Mouse (Mus musculus): ENCODE measurements around the gene Dctn2.
A peak's percentile ranks its signal among the peaks of the same experiment; 100 is the strongest.

The Dctn2 gene

GRCm38 (mm10) chr10:127266112-127267091, at the start of gene Dctn2:
Gene Dctn2 (plus strand): TSS chr10:127266368.
- peak; percentile 93 for DNase-seq (ENCODE audit: low read depth)

- DNase-seq (ENCODE audit: low read depth): no peak
These were observed 49.7 kb upstream of the Dctn2 start for GRCm38 (mm10) chr10:127216456-127216855.

- no peak for DNase-seq (ENCODE audit: low read depth)
These were observed 49.0 kb upstream of the Dctn2 start for GRCm38 (mm10) chr10:127217177-127217576.

DNA sequence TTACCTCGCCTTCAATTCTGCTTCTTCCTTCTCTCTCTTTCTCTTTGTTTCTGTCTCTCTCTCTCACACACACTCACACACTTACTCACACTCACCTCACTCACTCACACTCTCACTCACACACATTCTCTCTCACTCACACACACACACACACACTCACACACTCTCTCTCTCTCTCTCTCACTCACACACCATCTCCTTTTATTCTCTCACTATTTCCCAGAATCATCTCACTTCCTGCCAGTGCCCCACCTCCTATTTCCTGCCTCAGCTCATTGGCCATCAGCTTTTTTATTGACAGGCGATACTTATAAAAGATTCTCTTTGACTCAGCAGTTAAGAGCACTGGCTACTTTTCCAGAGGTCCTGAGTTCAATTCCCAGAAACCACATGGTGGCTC, 47.8 kb upstream of the Dctn2 start:
- DNase-seq (ENCODE audit: low read depth): no peak

- DNase-seq (ENCODE audit: low read depth): no peak
These were observed 41.0 kb upstream of the Dctn2 start for GRCm38 (mm10) chr10:127225213-127225612.

GRCm38 (mm10) chr10:127225732-127226131, 40.4 kb upstream of the Dctn2 start:
- no peak for DNase-seq (ENCODE audit: low read depth)

- DNase-seq (ENCODE audit: low read depth): no peak
These were observed 39.8 kb upstream of the Dctn2 start for GRCm38 (mm10) chr10:127226318-127226895.

GRCm38 (mm10) chr10:127227163-127227562, 39.0 kb upstream of the Dctn2 start:
- DNase-seq (ENCODE audit: low read depth): no peak

- peak; percentile 67 for DNase-seq (ENCODE audit: low read depth)
These were observed 37.3 kb upstream of the Dctn2 start for GRCm38 (mm10) chr10:127228897-127229296.

GRCm38 (mm10) chr10:127230693-127231092, 35.5 kb upstream of the Dctn2 start:
- no peak for DNase-seq (ENCODE audit: low read depth)

DNA sequence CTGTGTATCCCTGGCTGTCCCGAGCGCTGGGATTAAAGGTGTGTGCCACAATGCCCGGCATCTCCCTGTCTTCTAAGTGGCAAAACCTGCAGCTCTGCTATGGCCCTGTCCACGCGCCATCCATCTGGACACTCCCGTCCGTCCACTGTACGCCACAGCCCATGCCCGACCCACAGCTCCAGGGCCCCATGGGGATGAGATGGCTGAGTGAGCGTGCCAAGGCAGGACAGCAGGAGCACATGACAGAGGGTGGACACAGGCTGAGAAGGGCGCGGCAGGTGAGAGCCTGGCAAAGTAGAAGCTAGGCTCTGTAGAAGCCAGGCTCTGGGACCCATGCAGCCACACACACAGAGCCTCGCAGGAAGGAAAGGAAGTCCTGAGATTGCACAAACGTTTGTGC, 34.4 kb upstream of the Dctn2 start:
- DNase-seq (ENCODE audit: low read depth): no peak

DNA sequence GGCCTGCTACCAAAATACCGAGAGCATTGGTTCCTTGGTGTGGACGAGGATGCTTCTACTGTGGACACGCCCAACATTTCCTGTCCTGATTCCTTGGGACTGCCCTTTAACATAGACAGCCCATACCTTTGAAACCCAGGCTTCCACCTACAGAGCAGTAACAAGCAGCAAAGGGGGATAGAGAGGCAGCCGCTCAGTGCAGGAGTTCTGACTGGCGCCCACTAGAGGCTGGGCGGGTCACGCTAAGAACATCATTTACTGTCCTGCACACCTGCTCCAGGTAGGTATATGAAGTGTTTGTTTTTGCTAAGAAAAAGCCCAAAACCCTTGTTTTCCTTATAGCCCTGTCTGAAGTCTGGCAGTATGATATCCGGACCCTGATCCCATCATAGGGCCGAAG, 33.0 kb upstream of the Dctn2 start:
- no peak for DNase-seq (ENCODE audit: low read depth)

GRCm38 (mm10) chr10:127236541-127236940, 29.6 kb upstream of the Dctn2 start:
- no peak for DNase-seq (ENCODE audit: low read depth)

GRCm38 (mm10) chr10:127238241-127238824, 27.8 kb upstream of the Dctn2 start:
- no peak for DNase-seq (ENCODE audit: low read depth)

GRCm38 (mm10) chr10:127250810-127251209, 15.4 kb upstream of the Dctn2 start:
- DNase-seq (ENCODE audit: low read depth): no peak

DNA sequence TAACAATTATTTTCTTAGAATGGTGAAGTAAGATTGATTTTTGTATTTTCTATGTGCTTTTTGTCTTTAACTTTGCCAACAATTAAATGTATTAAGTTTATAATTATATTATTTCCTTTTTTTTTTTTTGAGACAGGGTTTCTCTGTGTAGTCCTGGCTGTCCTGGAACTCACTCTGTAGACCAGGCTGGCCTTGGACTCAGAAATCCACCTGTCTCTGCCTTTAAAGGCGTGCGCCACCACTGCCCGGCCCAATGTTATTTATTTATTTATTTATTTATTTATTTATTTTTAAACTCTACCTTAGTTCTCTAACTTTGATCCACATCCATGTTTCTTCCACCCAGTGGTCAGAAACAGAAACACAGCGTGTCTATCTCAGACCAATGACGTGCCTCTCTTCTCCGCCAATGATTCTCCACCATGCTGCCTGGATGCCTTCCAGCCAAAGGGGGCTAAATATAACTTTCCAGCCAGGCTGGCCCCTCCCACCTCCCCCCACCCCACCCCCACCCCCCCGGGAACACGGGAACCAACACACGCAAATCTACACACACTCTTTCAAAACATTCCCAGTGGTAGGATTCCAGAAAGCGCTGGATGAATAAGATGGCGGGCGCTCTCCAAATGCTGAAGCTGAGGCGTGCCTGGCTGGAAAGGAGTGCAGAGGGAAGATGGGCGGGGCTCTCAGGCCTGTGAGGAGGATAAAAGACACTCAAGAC, 10.4 kb upstream of the Dctn2 start:
- peak; percentile 49 for DNase-seq (ENCODE audit: low read depth)

GRCm38 (mm10) chr10:127257790-127258189, 8.4 kb upstream of the Dctn2 start:
- no peak for DNase-seq (ENCODE audit: low read depth)

DNA sequence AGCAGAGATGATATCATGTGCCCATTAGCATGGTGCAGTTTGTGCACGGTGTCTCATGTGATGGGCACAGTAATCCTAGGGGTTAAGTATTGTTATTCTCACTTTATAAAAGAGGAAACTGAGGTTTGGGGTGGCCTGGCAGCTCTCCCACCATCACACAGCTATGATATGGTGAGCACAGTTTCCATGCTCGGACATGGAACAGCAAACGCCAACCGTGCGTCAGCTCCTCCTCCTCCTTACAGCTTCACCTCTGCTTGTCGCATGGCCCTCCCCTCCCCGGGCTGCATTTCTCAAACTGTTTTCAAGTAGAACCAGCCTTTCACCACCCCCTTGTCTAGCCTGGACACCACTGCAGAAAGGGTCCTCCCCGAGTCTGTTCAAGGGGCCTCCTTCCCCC, 7.7 kb upstream of the Dctn2 start:
- no peak for DNase-seq (ENCODE audit: low read depth)

GRCm38 (mm10) chr10:127261706-127262547, 4.2 kb upstream of the Dctn2 start:
- DNase-seq (ENCODE audit: low read depth): no peak

GRCm38 (mm10) chr10:127262548-127263398, 3.4 kb upstream of the Dctn2 start, which contains the start of gene Kif5a:
Gene Kif5a (minus strand): TSS chr10:127263348.
- DNase-seq (ENCODE audit: low read depth): no peak
